Mouse (Mus musculus): ENCODE results near the gene Henmt1.

GRCm38 (mm10) chr3:108995379-108995778 lies 55.7 kb downstream of the Henmt1 start:
- TF ChIP-seq CTCF (IDR thresholded peaks at IDR 0.05; ENCODE audit: low read depth) (no peak), EP300 (IDR thresholded peaks at IDR 0.05; ENCODE audit: low read depth) (no peak)
